ENCODE assay signal across 26 mouse cellular contexts in the genomic region with DNA sequence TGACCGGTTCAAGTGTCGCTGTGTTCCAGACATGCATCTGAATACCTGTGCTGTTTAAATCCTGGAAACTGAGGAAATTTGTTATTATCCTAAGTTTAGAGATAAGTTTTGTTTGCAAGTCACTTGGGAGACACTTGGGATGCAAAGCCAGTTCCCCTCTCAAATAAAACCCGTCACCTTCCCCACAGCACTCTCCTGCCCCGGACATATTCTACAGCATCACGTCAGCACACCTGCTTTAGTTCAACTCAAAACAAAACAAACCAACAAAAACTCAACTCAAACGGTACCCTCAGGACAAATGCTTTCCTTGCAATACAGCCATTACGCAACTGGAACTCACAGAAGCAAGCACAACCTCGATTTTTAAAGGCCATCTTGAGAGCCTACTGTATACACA. TPM values are rescaled to one million over a fixed set of nuclear protein-coding genes. Genes with fewer than 3 reads are reported as not detected.
DNase-seq lines count a peak whose midpoint lies in the region; ATAC-seq and TF ChIP-seq lines count a peak whose summit lies in the region.
"Had no signal": no experiment of that assay in that cellular context is flagged by ENCODE, and none has a peak within 500 bp of the region (broad histone marks: within the 10 kb centered on the region; RNA-seq: fewer than 3 reads in every experiment).

No protein-coding gene starts in this region.

- H3K27ac ChIP-seq in intestine, embryonic 16.5 days (ENCODE audit: low read length), result peak overlapping the region; percentile 45; the same call in 1 of the 2 replicates
- no peak overlapping the region for H3K27ac ChIP-seq in intestine, embryonic 15.5 days
- H3K27ac ChIP-seq in lung, embryonic 14.5 days (ENCODE audit: low read depth), result peak overlapping the region; percentile 22
- H3K27ac ChIP-seq in stomach, embryonic 14.5 days (ENCODE audit: low read length), result peak overlapping the region; percentile 77; the same call in 1 of the 2 replicates
- no peak overlapping the region for H3K27ac ChIP-seq in stomach, postnatal 0 days (replicated peaks)
- H3K27ac ChIP-seq in hindbrain, embryonic 12.5 days, result no peak overlapping the region
- H3K27ac ChIP-seq: embryonic facial prominence, embryonic 13.5 days; forebrain, embryonic 10.5 days; forebrain, embryonic 15.5 days; heart, adult 2 months; hindbrain, postnatal 0 days; kidney, embryonic 15.5 days; limb, embryonic 10.5 days; limb, embryonic 15.5 days; liver, embryonic 15.5 days had no signal

- ATAC-seq in intestine, embryonic 16.5 days, result no peak
- ATAC-seq in intestine, embryonic 15.5 days, result no peak
- peak; percentile 15; the same call in 1 of the 2 replicates for ATAC-seq in lung, embryonic 14.5 days (ENCODE audit: insufficient read depth)
- no peak for ATAC-seq in stomach, embryonic 14.5 days (ENCODE audit: insufficient number of reproducible peaks, insufficient read depth, low FRiP score, low read depth)
- ATAC-seq in stomach, postnatal 0 days (ENCODE audit: low FRiP score, low TSS enrichment), result no peak
- no peak for ATAC-seq in hindbrain, embryonic 12.5 days (ENCODE audit: low FRiP score)
- ATAC-seq: CD4-positive, CD25-positive, alpha-beta regulatory T cell, adult 4 months; forebrain, embryonic 15.5 days; hindbrain, postnatal 0 days; midbrain, embryonic 16.5 days had no signal

- H3K4me3 ChIP-seq in intestine, embryonic 16.5 days (ENCODE audit: low read length), result no peak overlapping the region
- no peak overlapping the region for H3K4me3 ChIP-seq in intestine, embryonic 15.5 days (replicated peaks)
- H3K4me3 ChIP-seq in lung, embryonic 14.5 days (ENCODE audit: low read depth, low read length), result no peak overlapping the region
- no peak overlapping the region for H3K4me3 ChIP-seq in stomach, embryonic 14.5 days (ENCODE audit: low read depth, low read length)
- H3K4me3 ChIP-seq in stomach, postnatal 0 days (ENCODE audit: low read depth, low read length), result no peak overlapping the region
- no peak overlapping the region for H3K4me3 ChIP-seq in hindbrain, embryonic 12.5 days
- H3K4me3 ChIP-seq: embryonic facial prominence, embryonic 13.5 days; forebrain, embryonic 10.5 days; forebrain, embryonic 15.5 days; heart, adult 2 months; kidney, embryonic 15.5 days; limb, embryonic 10.5 days; limb, embryonic 15.5 days; liver, embryonic 15.5 days had no signal

- H3K9ac ChIP-seq in intestine, embryonic 16.5 days (ENCODE audit: low read depth, low read length), result no peak overlapping the region
- no peak overlapping the region for H3K9ac ChIP-seq in intestine, embryonic 15.5 days
- no peak overlapping the region for H3K9ac ChIP-seq in lung, embryonic 14.5 days
- H3K9ac ChIP-seq in stomach, embryonic 14.5 days (replicated peaks; ENCODE audit: low read depth, low read length), result no peak overlapping the region
- no peak overlapping the region for H3K9ac ChIP-seq in stomach, postnatal 0 days (ENCODE audit: low read length)
- no peak overlapping the region for H3K9ac ChIP-seq in hindbrain, embryonic 12.5 days
- H3K9ac ChIP-seq: embryonic facial prominence, embryonic 13.5 days; forebrain, embryonic 15.5 days; kidney, embryonic 15.5 days; limb, embryonic 15.5 days; liver, embryonic 15.5 days had no signal

- no peak for TF ChIP-seq EP300 in stomach, postnatal 0 days (optimal IDR thresholded peaks at IDR 0.05)

- peaks cover 3% of the 10 kb centered on the region; the same call in 1 of the 2 replicates for H3K9me3 ChIP-seq in intestine, embryonic 16.5 days (ENCODE audit: control insufficient read depth, low read length)
- H3K9me3 ChIP-seq in intestine, embryonic 15.5 days, result no peaks in the 10 kb centered on the region
- H3K9me3 ChIP-seq in lung, embryonic 14.5 days (ENCODE audit: low read depth, low read length), result no peaks in the 10 kb centered on the region
- H3K9me3 ChIP-seq in stomach, embryonic 14.5 days (ENCODE audit: control insufficient read depth, low read depth, low read length), result no peaks in the 10 kb centered on the region
- H3K9me3 ChIP-seq in stomach, postnatal 0 days (ENCODE audit: control insufficient read depth, low read length), result no peaks in the 10 kb centered on the region
- H3K9me3 ChIP-seq in hindbrain, embryonic 12.5 days (replicated peaks), result no peaks in the 10 kb centered on the region
- H3K9me3 ChIP-seq: embryonic facial prominence, embryonic 13.5 days; forebrain, embryonic 15.5 days; kidney, embryonic 15.5 days; limb, embryonic 10.5 days; limb, embryonic 15.5 days; liver, embryonic 15.5 days had no signal

- no peaks in the 10 kb centered on the region for H3K36me3 ChIP-seq in intestine, embryonic 16.5 days (ENCODE audit: control insufficient read depth, insufficient read depth, low read length)
- no peaks in the 10 kb centered on the region for H3K36me3 ChIP-seq in intestine, embryonic 15.5 days
- no peaks in the 10 kb centered on the region for H3K36me3 ChIP-seq in lung, embryonic 14.5 days (ENCODE audit: insufficient read depth)
- no peaks in the 10 kb centered on the region for H3K36me3 ChIP-seq in stomach, embryonic 14.5 days (ENCODE audit: control insufficient read depth, insufficient read depth, low read length)
- H3K36me3 ChIP-seq in stomach, postnatal 0 days (ENCODE audit: control insufficient read depth, insufficient read depth, low read length), result no peaks in the 10 kb centered on the region
- no peaks in the 10 kb centered on the region for H3K36me3 ChIP-seq in hindbrain, embryonic 12.5 days
- H3K36me3 ChIP-seq: embryonic facial prominence, embryonic 13.5 days; forebrain, embryonic 10.5 days; forebrain, embryonic 15.5 days; kidney, embryonic 15.5 days; limb, embryonic 10.5 days; limb, embryonic 15.5 days; liver, embryonic 15.5 days had no signal

- no peak overlapping the region for H3K4me2 ChIP-seq in intestine, embryonic 16.5 days (ENCODE audit: low read depth, low read length)
- H3K4me2 ChIP-seq in intestine, embryonic 15.5 days (replicated peaks), result no peak overlapping the region
- H3K4me2 ChIP-seq in lung, embryonic 14.5 days, result peak overlapping the region; percentile 40; the same call in 1 of the 2 replicates
- 0 out of 2 replicates have a peak overlapping the region, but pooled peaks have one; percentile 3 for H3K4me2 ChIP-seq in stomach, embryonic 14.5 days (replicated peaks; ENCODE audit: low read depth, low read length)
- no peak overlapping the region for H3K4me2 ChIP-seq in stomach, postnatal 0 days (replicated peaks; ENCODE audit: low read depth)
- no peak overlapping the region for H3K4me2 ChIP-seq in hindbrain, embryonic 12.5 days (replicated peaks)
- H3K4me2 ChIP-seq: embryonic facial prominence, embryonic 13.5 days; forebrain, embryonic 15.5 days; kidney, embryonic 15.5 days; limb, embryonic 15.5 days; liver, embryonic 15.5 days had no signal

- H3K27me3 ChIP-seq in intestine, embryonic 16.5 days (replicated peaks; ENCODE audit: control insufficient read depth, insufficient read depth, low read length), result no peaks in the 10 kb centered on the region
- no peaks in the 10 kb centered on the region for H3K27me3 ChIP-seq in intestine, embryonic 15.5 days (replicated peaks)
- H3K27me3 ChIP-seq in lung, embryonic 14.5 days (ENCODE audit: insufficient read depth, low read length), result no peaks in the 10 kb centered on the region
- H3K27me3 ChIP-seq in stomach, embryonic 14.5 days (ENCODE audit: control insufficient read depth, insufficient read depth, low read length), result no peaks in the 10 kb centered on the region
- no peaks in the 10 kb centered on the region for H3K27me3 ChIP-seq in stomach, postnatal 0 days (ENCODE audit: control insufficient read depth, insufficient read depth, low read length)
- H3K27me3 ChIP-seq in hindbrain, embryonic 12.5 days, result no peaks in the 10 kb centered on the region
- H3K27me3 ChIP-seq: embryonic facial prominence, embryonic 13.5 days; forebrain, embryonic 15.5 days; kidney, embryonic 15.5 days; limb, embryonic 15.5 days; liver, embryonic 15.5 days had no signal

- no peak for DNase-seq in lung, embryonic 14.5 days
- DNase-seq in lung, postnatal 14 days, result no peak
- no peak for DNase-seq in stomach, postnatal 0 days (ENCODE audit: low spot score)
- DNase-seq: adrenal gland, postnatal 14 days; cerebellum, adult 18-20 months; cerebellum, postnatal 10 days; gastrocnemius, postnatal 25 days; heart, adult 2 months; kidney, adult 18-20 months; kidney, postnatal 25 days; right cerebral cortex, postnatal 25 days; thymus, postnatal 4 days had no signal

- 44% methylated on average over 8 of the region's 8 CpGs for WGBS in intestine, embryonic 16.5 days
- 52% methylated on average over 8 of the region's 8 CpGs for WGBS in intestine, embryonic 15.5 days
- 32% methylated on average over 8 of the region's 8 CpGs for WGBS in lung, embryonic 14.5 days
- 46% methylated on average over 8 of the region's 8 CpGs for WGBS in stomach, embryonic 14.5 days
- 47% methylated on average over 8 of the region's 8 CpGs for WGBS in stomach, postnatal 0 days
- 86% methylated on average over 8 of the region's 8 CpGs for WGBS in hindbrain, embryonic 12.5 days

- H3K4me1 ChIP-seq in intestine, embryonic 16.5 days (ENCODE audit: control insufficient read depth, insufficient read depth, low read length), result peaks cover 8% of the 10 kb centered on the region
- peaks cover 10% of the 10 kb centered on the region; the same call in 1 of the 2 replicates for H3K4me1 ChIP-seq in intestine, embryonic 15.5 days (replicated peaks)
- peaks cover 9% of the 10 kb centered on the region for H3K4me1 ChIP-seq in lung, embryonic 14.5 days (ENCODE audit: insufficient read depth)
- peaks cover 17% of the 10 kb centered on the region for H3K4me1 ChIP-seq in stomach, embryonic 14.5 days (ENCODE audit: control insufficient read depth, insufficient read depth, low read length)
- 0 out of 2 replicates have a peak, but pooled peaks cover 2% of the 10 kb centered on the region for H3K4me1 ChIP-seq in stomach, postnatal 0 days (replicated peaks; ENCODE audit: control insufficient read depth, insufficient read depth)
- peaks cover 6% of the 10 kb centered on the region; the same call in 1 of the 2 replicates for H3K4me1 ChIP-seq in hindbrain, embryonic 12.5 days
- H3K4me1 ChIP-seq: liver, embryonic 15.5 days had no signal

- no peak for TF ChIP-seq CTCF in lung, embryonic 14.5 days (IDR thresholded peaks at IDR 0.05; ENCODE audit: low read depth)
- TF ChIP-seq CTCF in stomach, postnatal 0 days (IDR thresholded peaks at IDR 0.05; ENCODE audit: low read depth), result no peak

RNA-seq across cellular contexts. Expression of gene Dgkh, which starts 31.1 kb away (rescaled TPM):
- polyA plus RNA-seq in intestine, embryonic 16.5 days (2015; fragmentation: Nextera tagmentation; extraction: Ambion mirVana), result 0.68 and 0.73 TPM in 2 replicates
- polyA plus RNA-seq in intestine, embryonic 15.5 days (2015; fragmentation: Nextera tagmentation; extraction: Ambion mirVana), result 0.85 and 1.2 TPM in 2 replicates
- 3.0 and 3.4 TPM in 2 replicates for polyA plus RNA-seq in lung, embryonic 14.5 days (2014; fragmentation: Nextera tagmentation; extraction: Ambion mirVana)
- 2.7 and 3.0 TPM in 2 replicates for polyA plus RNA-seq in stomach, embryonic 14.5 days (2014; fragmentation: Nextera tagmentation; extraction: Ambion mirVana)
- polyA plus RNA-seq in stomach, postnatal 0 days (2015; fragmentation: Nextera tagmentation; extraction: Ambion mirVana), result 0.76 and 0.86 TPM in 2 replicates
- polyA plus RNA-seq in hindbrain, embryonic 12.5 days (2016; fragmentation: Nextera tagmentation; extraction: Ambion mirVana), result 2.8 and 3.6 TPM in 2 replicates

Comparison
In these comparisons a context has a peak if more than half of its experiments do, and no peak if none do; other contexts are left out.
1. H3K27ac ChIP-seq: peak in intestine, embryonic 16.5 days (single experiment), lung, embryonic 14.5 days (single experiment) and stomach, embryonic 14.5 days (single experiment); none in intestine, embryonic 15.5 days (single experiment), stomach, postnatal 0 days (single experiment) and hindbrain, embryonic 12.5 days (single experiment).
2. H3K4me2 ChIP-seq: peak in lung, embryonic 14.5 days (single experiment) and stomach, embryonic 14.5 days (single experiment); none in intestine, embryonic 16.5 days (single experiment), intestine, embryonic 15.5 days (single experiment), stomach, postnatal 0 days (single experiment) and hindbrain, embryonic 12.5 days (single experiment).